Mouse (Mus musculus) adipocyte (in vitro differentiated cells): ENCODE data around the gene Tfpt.

Source experiments
- DNase-seq: peaks from one replicate; pipeline ENCODE4 v3.0.0-alpha.2; 2016; ENCODE audit warnings: low spot score

Gene Tfpt

GRCm38 (mm10) chr7:3629543-3630477, at the start of gene Tfpt, which contains the start of gene Prpf31:
Tfpt (minus strand) TSS chr7:3629929.
Prpf31 (plus strand) TSS chr7:3629985.
- DNase-seq, result peak; percentile 93

DNA sequence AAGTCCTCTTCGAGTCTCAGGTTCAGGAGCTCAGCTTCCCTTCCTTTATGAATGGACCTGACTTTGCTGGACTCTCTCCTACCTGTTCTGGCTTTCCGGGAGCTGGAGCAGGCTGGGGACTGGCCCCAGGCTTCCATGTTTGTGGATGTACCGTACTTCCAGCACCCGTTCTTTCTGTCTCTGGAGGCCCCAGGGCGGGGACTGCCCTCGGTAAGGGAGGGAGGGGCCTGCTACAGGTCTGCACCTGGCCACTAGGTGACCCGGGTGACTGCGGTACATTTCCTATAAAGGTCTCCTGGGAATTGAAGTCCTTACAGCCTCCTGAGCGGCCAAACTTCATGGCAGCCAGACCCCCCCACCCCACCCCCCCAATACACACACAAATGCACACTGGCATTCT, 47.6 kb upstream of the Tfpt start, which contains the start of gene Tmc4:
TSS of gene Tmc4 (minus strand) at position 212 of the 400 bp plus-strand sequence.
- no peak for DNase-seq

- DNase-seq, result no peak
Measured at GRCm38 (mm10) chr7:3676371-3676770, 46.6 kb upstream of the Tfpt start.

DNA sequence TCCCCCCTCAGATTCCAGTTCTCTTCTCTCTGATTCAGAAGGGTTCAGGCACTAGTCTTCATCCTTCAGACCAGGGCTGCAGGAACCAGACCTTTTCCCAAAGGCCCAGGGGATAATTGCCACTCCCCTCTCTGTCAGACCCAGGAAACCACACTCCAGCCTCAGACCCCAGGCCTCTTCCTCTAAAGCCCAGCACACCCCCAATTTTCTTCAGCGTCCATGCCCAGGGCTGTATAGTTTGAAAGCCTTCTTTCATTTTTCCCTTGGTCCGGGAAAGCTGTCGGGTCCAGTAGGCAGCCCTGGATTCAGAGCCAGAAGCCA, 45.5 kb upstream of the Tfpt start:
- no peak for DNase-seq

GRCm38 (mm10) chr7:3674507-3675227, 44.9 kb upstream of the Tfpt start:
- peak; percentile 77 for DNase-seq

DNA sequence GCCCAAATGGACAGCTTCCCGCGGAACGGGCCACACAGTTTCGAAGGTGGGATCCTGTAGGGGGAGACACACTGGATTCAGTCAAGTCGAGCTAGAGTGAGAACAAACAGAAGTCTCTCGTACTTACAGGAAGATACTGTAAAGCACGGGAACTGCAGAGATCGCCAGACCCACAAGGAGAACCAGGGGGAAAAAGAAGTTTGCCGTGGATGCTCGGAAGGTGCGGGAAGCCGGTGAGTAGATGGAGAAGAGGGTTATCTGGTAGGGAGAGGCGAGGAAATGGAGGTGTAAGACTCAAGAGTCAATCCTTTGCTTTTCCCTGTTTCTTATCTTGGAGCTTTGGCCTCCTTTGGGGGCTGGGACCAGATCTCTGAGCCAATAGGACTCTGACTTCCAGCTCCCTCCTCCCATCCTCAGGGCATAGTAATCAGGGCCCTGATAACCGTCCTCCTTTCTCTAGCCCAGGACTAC, 37.2 kb upstream of the Tfpt start:
- DNase-seq, result no peak

DNA sequence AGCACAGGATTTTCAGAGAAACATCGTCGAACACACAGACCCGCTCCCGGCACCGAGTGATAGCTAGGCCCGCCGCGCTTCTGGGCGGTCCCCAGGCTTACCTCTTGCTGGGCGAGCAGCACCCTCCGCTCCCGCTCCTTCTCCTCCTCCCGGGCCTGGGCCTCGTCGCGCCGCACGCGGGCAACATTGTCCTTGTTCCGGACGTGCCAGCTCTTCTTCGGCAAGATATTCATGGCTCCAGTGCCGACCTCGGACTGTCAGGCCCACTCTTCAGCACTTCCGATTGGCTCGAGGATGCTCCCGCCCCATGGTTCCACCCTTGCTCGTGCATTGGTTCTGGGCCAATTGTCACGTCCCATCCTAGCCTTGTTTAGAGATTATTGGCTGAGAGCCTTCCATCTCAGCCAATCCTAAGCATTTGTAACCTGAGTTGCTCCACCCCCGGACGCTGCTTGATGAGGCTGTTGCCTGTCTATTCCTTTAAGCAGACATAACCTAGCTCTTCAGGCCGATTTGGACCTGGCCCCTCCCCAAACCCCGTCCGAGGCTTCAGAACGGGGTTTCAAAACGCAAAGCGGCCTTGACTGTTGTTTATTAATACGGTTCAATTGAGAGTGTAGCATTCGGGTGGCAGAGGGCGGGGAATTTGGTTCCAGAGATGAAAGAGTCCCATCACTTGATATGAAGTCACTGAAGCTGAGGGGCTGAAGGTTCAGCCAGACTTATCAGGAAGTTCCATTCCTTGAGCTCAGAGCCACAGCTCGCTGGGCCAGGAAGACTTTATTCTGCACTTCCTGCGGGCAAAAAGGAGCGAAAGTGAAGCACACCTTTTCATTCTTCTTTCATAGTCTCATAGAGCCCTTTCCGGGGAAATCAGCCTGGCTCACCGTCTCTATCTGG, 35.7 kb upstream of the Tfpt start, which contains the start of gene Leng1:
TSS of gene Leng1 (minus strand) at position 626 of the 900 bp plus-strand sequence.
- DNase-seq, result peak; percentile 99

GRCm38 (mm10) chr7:3664524-3665214, 34.9 kb upstream of the Tfpt start:
- DNase-seq, result no peak

- no peak for DNase-seq
Measured at GRCm38 (mm10) chr7:3658578-3658977, 28.8 kb upstream of the Tfpt start.

DNA sequence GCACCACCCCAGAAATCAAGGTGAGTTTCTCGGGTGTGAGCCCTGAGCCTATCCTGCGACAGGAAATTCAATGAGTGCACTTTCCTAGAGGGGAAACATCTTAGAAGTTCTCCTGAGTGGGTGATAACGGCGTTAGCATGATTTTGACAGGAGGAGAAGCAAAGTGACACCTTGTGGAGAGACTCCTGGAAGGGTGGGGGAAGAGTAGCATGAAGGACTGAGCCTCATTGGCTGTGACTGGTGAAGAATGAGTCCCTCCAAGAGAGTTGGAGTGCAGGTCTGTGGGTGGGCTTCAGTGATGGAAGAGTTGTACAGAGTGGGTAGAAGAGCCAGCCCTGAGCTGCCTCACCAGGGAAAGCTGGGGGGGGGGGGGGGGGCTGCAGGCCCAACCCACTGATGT, 27.2 kb upstream of the Tfpt start:
- no peak for DNase-seq

DNA sequence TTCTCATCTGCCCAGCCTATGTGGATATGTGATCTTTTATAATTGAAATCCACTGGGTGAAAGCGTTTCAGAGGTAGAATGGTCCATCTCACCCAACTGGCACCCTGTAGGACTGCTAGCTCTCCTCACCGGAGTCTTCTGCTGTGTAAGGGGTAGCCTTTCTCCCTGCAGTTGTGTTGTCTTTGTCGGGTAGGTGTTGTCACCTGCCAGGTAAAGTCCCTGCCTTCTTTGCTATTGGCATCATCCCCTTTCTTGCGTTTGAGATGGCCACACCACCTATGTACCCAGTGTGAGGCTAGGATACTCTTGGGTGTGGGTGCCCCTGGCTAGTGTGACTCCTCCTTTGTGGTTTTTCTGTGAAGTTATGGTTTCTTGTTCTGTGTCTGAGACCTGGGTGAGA, 16.9 kb upstream of the Tfpt start:
- no peak for DNase-seq

DNA sequence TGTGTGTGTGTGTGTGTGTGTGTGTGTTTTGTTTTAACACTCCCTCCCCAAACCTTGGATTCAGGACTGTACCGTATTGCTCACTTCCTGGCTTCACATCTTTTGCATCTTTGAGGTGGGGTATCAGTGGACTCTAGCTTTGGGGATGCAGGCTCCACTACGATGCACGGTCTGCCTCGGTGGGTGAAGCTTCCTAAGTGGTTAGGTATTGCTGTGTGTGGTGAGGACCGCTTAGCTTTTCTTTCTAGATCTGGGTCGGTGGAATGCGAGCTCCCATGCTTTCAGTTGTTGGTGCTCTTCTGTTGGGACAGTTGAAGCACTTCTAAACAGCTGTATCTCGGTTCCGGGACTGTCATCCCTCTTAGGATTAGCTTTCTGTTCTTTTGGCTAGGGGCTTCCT, 16.5 kb upstream of the Tfpt start:
- DNase-seq, result no peak

DNA sequence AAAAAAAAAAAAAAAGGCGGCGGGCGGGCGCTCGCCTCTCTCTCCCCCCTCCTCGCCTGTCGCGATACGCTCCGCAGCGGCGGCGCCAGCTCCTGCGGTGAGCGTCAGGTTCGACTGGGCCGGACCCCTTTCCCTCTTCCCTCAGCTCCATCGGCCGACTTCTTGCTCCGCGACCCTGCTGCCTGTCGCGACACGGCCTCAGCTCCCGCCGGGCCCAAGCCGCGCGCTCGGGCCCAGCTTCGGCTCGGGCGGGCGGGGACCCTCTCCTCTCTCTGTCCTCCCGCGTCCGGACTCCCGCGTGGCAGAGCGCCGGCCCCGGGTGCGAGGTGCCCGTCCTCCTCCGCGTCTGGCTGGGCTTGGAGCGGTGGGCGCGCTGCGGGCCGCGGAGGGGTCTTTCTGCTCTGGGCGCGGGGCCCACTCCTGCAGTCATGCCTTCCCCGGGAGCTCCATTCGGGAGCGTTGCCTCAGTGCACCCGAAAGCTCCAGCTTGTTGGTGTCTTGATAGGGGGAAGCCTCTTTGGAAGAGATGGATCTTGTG, 15.8 kb upstream of the Tfpt start:
- DNase-seq, result no peak

DNA sequence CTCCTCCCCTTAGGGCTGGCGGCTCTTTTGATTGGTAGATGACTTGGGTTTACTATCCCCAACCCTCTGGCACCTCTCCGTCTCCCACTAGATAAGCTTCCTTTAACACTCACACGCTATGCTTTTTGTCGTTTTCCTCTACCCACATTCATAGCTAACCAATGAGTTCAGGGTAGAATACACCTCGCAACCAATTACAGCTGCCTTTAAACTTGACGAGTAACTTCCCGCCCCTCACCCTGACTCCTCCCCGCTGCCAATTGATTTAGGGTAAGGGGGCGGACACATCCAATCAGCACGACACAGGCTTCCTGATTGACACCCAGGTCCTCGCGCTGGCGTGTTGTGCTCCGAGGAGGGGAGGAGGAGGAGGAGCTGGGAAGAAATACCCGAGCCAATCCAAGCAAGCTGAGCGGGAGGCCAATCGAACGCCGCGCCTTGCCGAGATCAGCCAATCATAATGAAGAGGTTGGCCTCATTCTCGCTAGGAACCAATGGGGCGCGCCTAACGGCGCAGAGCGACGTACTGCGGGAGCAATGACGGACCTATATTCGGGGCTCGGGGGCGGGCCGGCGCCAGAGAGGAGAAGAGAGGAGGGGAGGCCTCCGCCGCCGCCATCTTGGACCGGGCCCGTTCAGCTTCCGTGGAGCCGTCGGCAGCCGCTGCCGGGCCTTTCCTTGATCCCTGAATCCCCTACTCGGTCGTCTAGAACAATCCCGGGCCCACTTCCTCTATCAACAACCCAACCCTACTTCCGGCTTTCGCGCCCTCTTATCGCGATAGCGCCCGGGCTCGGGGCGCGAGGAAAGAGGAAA, 15.2 kb upstream of the Tfpt start, which contains the start of gene Cnot3:
TSS of gene Cnot3 (plus strand) at position 597 of the 816 bp plus-strand sequence.
- peak; percentile 98 for DNase-seq

DNA sequence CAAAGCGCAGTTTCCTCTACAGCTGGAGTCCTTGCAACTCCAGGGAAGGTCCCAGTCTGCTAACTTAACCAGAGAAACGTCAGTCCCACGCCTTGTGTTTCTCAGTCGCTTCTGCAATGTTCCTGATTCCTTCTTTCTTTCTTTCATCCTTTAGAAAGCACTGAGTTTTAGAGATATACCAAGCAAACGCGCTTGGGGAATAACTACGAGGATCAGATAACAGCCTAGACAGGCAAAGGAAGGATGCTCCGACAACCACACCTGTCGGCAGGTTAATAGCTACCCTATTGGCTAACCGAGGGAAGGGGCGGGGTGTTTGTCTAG, 14.6 kb upstream of the Tfpt start:
- no peak for DNase-seq

- no peak for DNase-seq
Measured at GRCm38 (mm10) chr7:3643843-3644242, 14.1 kb upstream of the Tfpt start.

DNA sequence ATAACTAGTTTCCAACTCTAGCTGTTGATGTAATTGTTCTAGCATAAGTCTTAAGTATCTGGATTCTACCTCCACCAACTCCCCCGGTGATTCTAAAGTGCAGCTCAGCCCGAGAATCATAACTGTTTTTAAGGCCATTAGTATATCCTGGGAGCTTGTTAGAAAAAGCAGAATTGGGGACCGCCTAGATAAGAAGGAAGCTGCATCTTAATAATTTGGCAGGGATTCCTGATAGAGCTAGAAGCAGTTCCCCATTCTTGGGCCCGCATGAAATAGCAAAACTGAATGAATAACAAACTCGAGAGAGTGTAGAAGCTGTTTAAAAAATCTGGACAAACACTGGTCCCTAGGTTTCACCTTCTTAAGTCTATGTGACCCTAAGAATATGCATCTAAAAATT, 13.7 kb upstream of the Tfpt start:
- DNase-seq, result no peak

DNA sequence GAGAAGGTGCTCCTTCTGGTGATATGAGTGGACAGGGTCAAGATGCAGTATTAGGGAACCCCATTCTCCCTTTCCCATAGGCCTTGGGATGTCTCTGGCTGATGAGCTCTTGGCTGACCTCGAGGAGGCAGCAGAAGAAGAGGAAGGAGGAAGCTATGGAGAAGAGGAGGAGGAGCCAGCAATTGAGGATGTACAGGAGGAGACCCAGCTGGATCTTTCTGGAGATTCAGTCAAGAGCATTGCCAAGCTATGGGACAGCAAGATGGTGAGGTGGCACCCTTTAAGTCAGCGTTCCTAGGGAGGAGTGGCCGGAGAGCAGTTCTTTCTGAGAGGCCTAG, 718 bp upstream of the Tfpt start:
- no peak for DNase-seq

DNA sequence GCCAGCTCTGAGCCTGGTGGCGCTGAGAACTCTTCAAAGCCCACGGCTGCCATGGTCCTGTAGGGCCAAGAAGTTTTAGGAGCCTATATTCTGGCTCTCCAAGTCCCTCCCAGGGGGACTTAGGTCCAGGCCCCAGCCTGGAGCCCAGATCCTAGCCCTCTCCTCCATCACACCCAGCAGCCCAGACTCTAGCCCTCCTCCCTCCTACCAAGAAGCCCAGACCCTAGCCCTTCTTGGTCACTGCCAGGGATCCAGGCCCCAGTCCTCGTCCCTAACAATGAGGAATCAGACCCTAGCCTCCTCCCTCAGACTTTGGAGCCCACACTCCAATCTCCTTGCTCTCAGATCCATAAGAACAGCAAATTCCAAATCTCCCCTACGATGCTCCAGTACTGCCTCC, 699 bp downstream of the Tfpt start:
- no peak for DNase-seq

DNA sequence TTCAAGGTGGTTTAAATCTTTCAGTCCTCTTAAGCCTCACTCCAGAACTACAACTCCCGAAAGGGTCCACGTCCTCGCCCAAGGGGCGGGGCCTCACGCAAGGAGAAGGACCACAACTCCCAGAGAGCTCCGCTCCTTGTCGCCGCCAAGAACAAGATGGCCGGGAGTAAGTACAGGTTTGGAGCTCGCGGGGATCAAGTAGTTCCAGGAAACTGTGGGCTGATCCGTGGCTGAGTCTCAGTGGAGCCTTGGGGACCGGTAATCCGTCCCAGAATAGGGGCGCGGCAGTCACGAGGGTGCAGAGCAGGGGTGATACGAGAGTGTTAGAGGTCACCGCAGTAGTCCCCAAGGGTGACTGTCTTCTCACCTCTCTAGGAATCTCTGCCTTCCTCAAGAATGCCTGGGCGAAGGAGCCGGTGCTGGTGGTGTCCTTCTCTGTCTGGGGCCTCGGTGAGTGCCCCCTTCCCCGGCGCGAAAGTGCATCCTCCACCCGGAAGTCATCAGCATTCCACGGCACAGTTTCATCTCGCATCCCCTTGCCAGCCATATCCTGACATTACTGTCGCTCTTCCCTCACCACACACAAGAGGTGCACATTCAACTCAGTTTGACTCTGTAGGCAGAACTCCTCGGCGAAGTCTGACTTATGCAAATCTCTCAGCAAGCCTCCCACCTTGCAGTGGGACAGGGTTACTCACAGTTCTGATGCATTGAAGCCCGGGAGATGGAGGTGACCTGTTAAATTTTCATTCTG, 12.3 kb downstream of the Tfpt start, which contains the start of gene Ndufa3:
TSS of gene Ndufa3 (plus strand) at position 132 of the 754 bp plus-strand sequence.
- DNase-seq, result peak; percentile 87
